Mouse (Mus musculus) splenic B cell, adult 2 months (primary cell): ENCODE results near the gene Birc5.

Experiments used
- DNase-seq: peaks from one replicate; pipeline ENCODE4 v3.0.0-alpha.2; 2011; ENCODE audit warnings: low read depth, low spot score
- H3K27me3 ChIP-seq: 2 replicates; pipeline ENCODE4 v1.6.1; 2012; ENCODE audit warnings: mild to moderate bottlenecking, low read length, moderate library complexity, mixed read lengths; ENCODE audit not compliant: control insufficient read depth, poor library complexity, insufficient read depth, severe bottlenecking
- H3K36me3 ChIP-seq: 2 replicates; pipeline ENCODE4 v1.6.1; 2012; ENCODE audit warnings: mild to moderate bottlenecking, low read length, moderate library complexity, mixed read lengths; ENCODE audit not compliant: control insufficient read depth, poor library complexity, insufficient read depth, severe bottlenecking

Birc5 gene

DNA sequence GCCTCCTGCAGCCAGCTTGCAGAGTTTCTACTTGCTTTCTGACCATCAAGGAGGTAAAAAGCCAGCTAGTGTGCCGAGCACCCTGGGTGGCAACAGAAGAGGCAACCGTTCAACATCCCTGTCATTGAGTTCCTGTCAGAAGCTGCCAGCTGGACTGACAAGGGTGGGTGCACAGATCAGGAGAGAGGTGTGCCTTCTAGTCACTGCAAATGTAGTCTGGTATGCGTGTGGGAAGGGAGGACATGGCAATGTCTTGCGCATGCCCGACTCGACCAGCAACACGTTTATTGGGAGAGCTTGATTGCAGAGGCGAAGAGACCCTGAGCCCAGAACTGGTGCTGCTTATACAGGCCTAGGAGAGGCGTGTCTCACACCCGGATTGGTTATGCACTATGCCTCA is 8.4 kb downstream of the Birc5 start:
- Histone ChIP-seq H3K36me3 (no peaks in the 10 kb centered on the region), H3K27me3 (no peaks in the 10 kb centered on the region)
- DNase-seq: no peak

- DNase-seq: no peak
- H3K36me3 ChIP-seq: no peaks in the 10 kb centered on the region
- H3K27me3 ChIP-seq: no peaks in the 10 kb centered on the region
Observed at GRCm38 (mm10) chr11:117858392-117858791, 9.3 kb downstream of the Birc5 start.

DNA sequence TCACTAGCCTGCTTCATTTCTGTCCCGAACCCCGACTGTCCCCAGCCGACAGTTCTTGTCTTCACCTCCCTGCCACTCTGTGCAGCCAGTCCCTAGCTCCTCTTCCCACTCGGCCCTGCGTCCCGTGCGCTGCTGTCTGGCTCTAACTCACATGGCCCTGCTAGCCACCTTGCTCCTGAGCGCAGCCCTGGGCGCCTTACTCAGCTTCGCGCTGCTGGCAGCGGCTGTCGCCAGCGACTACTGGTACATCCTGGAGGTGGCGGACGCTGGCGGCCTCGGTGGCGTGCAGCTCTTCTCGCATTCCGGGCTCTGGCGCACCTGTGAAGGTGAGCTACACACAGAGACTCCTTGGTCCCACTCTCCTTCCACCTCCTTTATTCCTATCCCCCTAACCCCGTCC is 11.6 kb downstream of the Birc5 start, which contains the start of gene Tmem235:
TSS of gene Tmem235 (plus strand) at position 152 of the 400 bp plus-strand sequence.
- no peak for DNase-seq
- H3K27me3 ChIP-seq: no peaks in the 10 kb centered on the region
- H3K36me3 ChIP-seq: no peaks in the 10 kb centered on the region

DNA sequence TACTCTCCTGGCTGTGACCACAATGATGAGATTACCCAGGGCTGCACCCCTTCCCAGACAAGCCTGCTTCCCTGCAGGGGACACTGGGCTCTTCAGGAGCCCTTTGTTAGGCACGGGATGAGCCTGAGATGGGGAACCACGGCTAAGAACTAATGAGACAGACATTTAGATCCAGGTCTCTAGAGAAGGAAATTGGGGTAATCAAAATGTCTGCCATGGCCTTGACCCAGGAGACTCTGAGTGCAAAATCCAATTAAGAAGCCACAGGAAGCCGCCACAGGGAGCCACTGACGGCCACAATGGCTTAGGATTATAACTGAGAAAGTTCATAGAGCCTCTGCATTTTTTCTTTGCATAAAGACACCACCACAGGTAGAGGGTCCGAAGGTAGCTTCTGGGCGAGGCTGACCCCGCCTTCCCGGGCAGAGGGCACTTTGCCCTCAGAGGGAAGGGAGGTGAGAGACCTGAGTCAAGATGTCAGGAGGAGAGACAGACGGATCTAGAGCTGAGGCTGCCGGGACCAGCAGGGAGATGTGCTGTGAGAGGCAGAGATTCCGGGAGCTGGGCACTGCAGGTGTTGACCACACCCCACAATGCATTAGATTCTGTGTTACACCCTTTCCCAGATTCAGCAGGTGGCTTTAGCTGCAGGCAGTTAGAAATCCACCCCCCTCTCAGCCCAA is 14.3 kb downstream of the Birc5 start:
- no peak for DNase-seq
- no peaks in the 10 kb centered on the region for H3K36me3 ChIP-seq

GRCm38 (mm10) chr11:117864805-117865204 is 15.8 kb downstream of the Birc5 start:
- no peak for DNase-seq
- Histone ChIP-seq H3K27me3 (no peaks in the 10 kb centered on the region), H3K36me3 (no peaks in the 10 kb centered on the region)

More for the DNA sequence above, 14.3 kb downstream of the Birc5 start:
- H3K27me3 ChIP-seq: no peaks in the 10 kb centered on the region

DNA sequence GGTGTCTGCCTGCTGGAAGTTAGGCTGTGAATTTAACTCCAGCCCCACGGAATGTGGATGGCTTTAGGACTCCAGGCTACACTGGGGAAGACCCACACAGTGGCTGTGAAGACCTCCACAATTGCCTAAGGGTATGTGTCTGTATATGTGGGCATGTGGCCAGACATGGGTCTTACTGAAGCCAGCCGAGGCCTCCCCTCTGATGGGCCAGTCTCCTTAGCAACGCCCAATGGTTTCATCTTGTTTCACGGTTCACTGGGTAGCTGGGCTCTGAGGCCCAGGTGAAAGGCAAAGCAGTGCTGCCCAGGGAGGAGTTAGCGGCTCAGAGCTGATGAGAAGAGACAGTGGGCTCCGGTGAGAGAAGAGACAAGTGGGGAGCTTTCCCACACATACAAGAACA is 16.9 kb downstream of the Birc5 start:
- H3K36me3 ChIP-seq: no peaks in the 10 kb centered on the region
- DNase-seq: no peak
- H3K27me3 ChIP-seq: no peaks in the 10 kb centered on the region

GRCm38 (mm10) chr11:117870688-117871365 is 21.8 kb downstream of the Birc5 start:
- no peaks in the 10 kb centered on the region for H3K27me3 ChIP-seq
- no peaks in the 10 kb centered on the region for H3K36me3 ChIP-seq
- DNase-seq: peak; percentile 90

DNA sequence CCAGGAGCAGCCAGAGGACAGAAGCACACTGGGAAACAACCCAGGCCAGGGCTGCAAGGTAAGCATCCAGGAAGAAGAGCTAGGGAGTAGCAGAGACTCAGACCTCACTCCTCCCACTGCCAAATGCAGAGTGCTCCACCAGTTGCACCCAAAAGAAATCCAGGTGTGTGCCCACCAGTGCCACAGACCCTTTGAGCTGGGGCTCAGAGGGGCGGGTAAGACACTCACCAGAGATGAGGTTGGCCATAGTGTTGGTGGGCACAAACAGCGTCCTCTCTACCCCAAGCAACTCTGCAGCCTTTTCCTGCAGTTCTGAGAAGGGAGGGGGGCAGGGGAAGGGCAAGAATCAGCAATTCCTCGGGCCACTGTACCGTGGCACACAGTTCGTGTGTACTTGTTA is 22.3 kb downstream of the Birc5 start:
- no peak for DNase-seq
- H3K27me3 ChIP-seq: no peaks in the 10 kb centered on the region
- H3K36me3 ChIP-seq: no peaks in the 10 kb centered on the region

GRCm38 (mm10) chr11:117871911-117872584 is 23.0 kb downstream of the Birc5 start:
- H3K36me3 ChIP-seq: no peaks in the 10 kb centered on the region
- no peaks in the 10 kb centered on the region for H3K27me3 ChIP-seq
- DNase-seq: peak; percentile 72

GRCm38 (mm10) chr11:117872861-117873608 is 24.0 kb downstream of the Birc5 start, which contains the start of gene Tha1:
TSS of gene Tha1 (minus strand) at chr11:117873481.
- peak; percentile 39 for DNase-seq

DNA sequence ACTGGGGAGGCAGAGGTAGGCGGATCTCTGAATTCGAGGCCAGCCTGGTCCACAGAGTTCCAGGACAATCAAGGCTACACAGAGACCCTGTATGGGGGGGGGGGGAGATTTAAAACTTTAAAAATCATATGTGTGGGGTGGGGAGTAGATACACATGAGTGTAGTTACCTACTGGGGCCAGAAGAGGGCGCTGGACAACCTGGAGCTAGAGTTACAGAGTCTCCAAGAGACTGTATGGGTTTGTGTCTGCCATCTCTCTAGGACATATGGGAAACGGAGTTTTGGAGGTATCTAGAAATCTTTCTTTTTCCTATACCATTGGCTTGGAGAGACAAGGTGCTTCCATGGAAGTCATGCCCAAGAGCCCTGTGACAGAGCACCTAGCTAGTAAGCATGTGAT is 25.4 kb downstream of the Birc5 start:
- Histone ChIP-seq H3K36me3 (no peaks in the 10 kb centered on the region), H3K27me3 (no peaks in the 10 kb centered on the region)
- peak; percentile 36 for DNase-seq

More at GRCm38 (mm10) chr11:117872861-117873608, 24.0 kb downstream of the Birc5 start, which contains the start of gene Tha1:
- H3K36me3 ChIP-seq: no peaks in the 10 kb centered on the region
- H3K27me3 ChIP-seq: no peaks in the 10 kb centered on the region

DNA sequence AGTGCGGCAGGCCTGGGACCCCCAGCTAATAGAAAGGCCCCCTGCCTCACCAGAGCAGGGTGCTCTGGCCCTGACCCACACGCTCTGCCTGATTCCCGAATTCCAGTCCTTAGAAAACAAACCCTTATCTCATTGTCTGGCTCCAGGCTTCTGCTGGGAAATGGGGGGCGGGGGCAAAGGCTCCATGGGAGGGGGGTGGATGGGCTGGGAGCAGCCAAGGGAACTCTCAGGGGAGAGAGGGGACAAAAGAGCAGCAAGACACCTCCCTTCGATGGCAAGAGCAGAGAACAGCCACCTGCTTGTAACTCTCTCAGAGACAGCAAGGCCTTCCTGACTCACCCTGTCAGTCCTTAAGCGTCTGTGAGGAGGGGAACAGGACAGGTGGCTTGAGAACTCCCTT is 26.6 kb downstream of the Birc5 start:
- no peak for DNase-seq
- H3K36me3 ChIP-seq: no peaks in the 10 kb centered on the region
- no peaks in the 10 kb centered on the region for H3K27me3 ChIP-seq

DNA sequence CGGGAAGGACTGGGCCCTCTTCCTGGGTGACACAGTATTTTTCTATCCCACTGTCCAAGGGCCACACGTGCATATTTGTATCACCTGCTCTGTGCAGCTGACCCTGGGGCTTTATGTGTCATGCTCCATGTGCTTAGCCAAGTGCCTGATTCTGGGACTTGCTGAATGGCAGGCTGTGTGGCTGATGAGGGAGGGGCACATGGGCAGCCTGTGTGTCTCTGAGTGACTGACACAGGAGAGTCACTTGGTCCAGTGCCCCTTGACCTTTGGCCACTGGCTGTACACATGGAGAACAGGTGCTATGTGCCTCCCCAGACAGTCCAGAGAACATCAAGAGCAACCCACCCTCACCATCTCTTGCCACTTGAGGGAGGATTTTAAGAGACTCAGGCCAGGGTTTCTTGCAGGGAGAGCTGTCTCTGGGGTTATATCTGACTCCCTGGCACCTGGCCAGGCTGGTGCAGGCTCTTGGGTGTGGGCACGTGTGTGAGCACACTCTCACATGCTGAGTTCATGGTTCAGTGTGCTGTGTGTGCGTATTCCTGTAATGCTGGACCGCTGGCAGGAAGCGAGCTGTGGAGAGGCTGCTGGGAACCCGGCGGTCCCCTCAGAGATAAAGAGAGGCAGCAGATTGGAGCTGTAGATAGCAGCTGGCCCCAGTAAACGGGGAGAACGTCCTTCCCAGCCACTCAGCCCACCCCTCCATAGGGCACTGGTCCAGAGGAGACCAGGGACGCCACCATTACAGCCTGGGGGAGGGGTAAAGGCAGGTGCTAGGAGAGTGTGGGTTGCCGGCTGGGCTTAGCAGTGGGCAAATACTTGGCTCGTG is 29.1 kb downstream of the Birc5 start:
- Histone ChIP-seq H3K27me3 (no peaks in the 10 kb centered on the region), H3K36me3 (no peaks in the 10 kb centered on the region)
- peak; percentile 79 for DNase-seq

DNA sequence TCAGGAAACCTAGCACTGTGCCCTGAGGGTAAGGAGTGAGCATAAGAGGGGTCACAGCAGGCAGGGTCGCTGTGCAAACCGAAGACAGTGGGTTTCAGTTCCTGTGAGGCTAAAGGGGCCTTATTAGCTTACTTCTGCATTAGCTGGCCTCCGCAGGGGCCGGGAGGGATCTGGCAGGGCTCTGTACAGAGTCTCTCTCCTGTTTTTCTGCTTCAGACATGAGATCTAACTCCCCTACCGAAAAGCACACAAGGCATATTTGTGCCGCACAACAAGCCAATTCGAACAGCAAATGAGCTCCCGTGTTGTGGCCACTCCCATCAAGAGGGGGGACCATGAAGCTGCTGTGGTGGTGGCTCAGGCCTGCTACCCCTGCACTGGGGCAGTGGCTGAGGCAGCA is 29.8 kb downstream of the Birc5 start:
- no peaks in the 10 kb centered on the region for H3K27me3 ChIP-seq
- DNase-seq: peak; percentile 55
- H3K36me3 ChIP-seq: no peaks in the 10 kb centered on the region
